Mouse (Mus musculus) right cerebral cortex, postnatal 36 days (tissue): Measurements from ENCODE around the gene Mc1r.
A peak's percentile ranks its signal among the peaks of the same experiment; 100 is the strongest.
"Not testable (repeated sequence)": the region's sequence is repeated elsewhere in the genome, so short reads cannot be mapped to it uniquely, and the experiment has no call there.

Experiments used
- DNase-seq, 2 experiments: peaks; one replicate each; pipeline ENCODE4 v3.0.0; 2022; ENCODE audit warnings: low spot score in 2 of 2, mixed read lengths in 1 of 2

Gene Mc1r

GRCm38 (mm10) chr8:123430936-123431335 is 24.0 kb downstream of the Mc1r start:
- DNase-seq: not testable (repeated sequence)

GRCm38 (mm10) chr8:123431616-123432365 is 24.9 kb downstream of the Mc1r start:
- DNase-seq: no peak

- DNase-seq: no peak
These were observed 25.5 kb downstream of the Mc1r start for GRCm38 (mm10) chr8:123432381-123432780.

- not testable (repeated sequence) for DNase-seq
These were observed 26.5 kb downstream of the Mc1r start for GRCm38 (mm10) chr8:123433241-123433974.

- DNase-seq: no peak
These were observed 34.9 kb downstream of the Mc1r start for GRCm38 (mm10) chr8:123441788-123442187.

- DNase-seq: no peak
These were observed 35.4 kb downstream of the Mc1r start for GRCm38 (mm10) chr8:123442351-123442750.

GRCm38 (mm10) chr8:123442871-123443575 is 36.1 kb downstream of the Mc1r start:
- DNase-seq: peak; percentile 88 to 89

- DNase-seq: no peak
These were observed 36.6 kb downstream of the Mc1r start for GRCm38 (mm10) chr8:123443576-123443921.

- no peak for DNase-seq
These were observed 37.2 kb downstream of the Mc1r start for GRCm38 (mm10) chr8:123444131-123444530.

GRCm38 (mm10) chr8:123445981-123446380 is 39.1 kb downstream of the Mc1r start:
- no peak for DNase-seq

GRCm38 (mm10) chr8:123446799-123447198 is 39.9 kb downstream of the Mc1r start:
- DNase-seq: no peak

- DNase-seq: no peak
These were observed 43.9 kb downstream of the Mc1r start for GRCm38 (mm10) chr8:123450783-123451182.

GRCm38 (mm10) chr8:123451747-123452146 is 44.8 kb downstream of the Mc1r start:
- DNase-seq: not testable (repeated sequence)

GRCm38 (mm10) chr8:123452149-123452548 is 45.2 kb downstream of the Mc1r start:
- no peak for DNase-seq

GRCm38 (mm10) chr8:123453291-123453690 is 46.4 kb downstream of the Mc1r start:
- DNase-seq: no peak

GRCm38 (mm10) chr8:123453951-123454350 is 47.0 kb downstream of the Mc1r start:
- DNase-seq: no peak

- no peak for DNase-seq
These were observed 47.7 kb downstream of the Mc1r start for GRCm38 (mm10) chr8:123454559-123454958.
